Mouse (Mus musculus) adrenal gland, postnatal 25 days (tissue): Measurements from ENCODE around the gene Vamp5. TPM values are rescaled to one million over a fixed set of nuclear protein-coding genes. Genes with fewer than 3 reads are reported as not detected.

Source experiments
- DNase-seq: peaks from one replicate; pipeline ENCODE4 v3.0.0; 2021; ENCODE audit warnings: mixed read lengths
- total RNA-seq: library from RNA; stranded (reverse); gene quantifications from 2 replicates; pipeline ENCODE4 v1.2.3, GENCODE M21; 2021

Vamp5 gene
- total RNA-seq, 1 experiment from 2014 or later = 51.8 TPM

GRCm38 (mm10) chr6:72389941-72390771 lies 9.9 kb upstream of the Vamp5 start, which contains the start of gene Vamp8:
Gene Vamp8, minus strand, starts transcription at chr6:72390703.
- peak; percentile 87 for DNase-seq

GRCm38 (mm10) chr6:72389471-72389940 lies 9.2 kb upstream of the Vamp5 start:
- DNase-seq = peak; percentile 32

- no peak for DNase-seq
Observed at GRCm38 (mm10) chr6:72388791-72389329, 8.6 kb upstream of the Vamp5 start.

GRCm38 (mm10) chr6:72388266-72388665 lies 8.0 kb upstream of the Vamp5 start:
- DNase-seq = no peak

GRCm38 (mm10) chr6:72387816-72388215 lies 7.5 kb upstream of the Vamp5 start:
- DNase-seq = no peak

GRCm38 (mm10) chr6:72386561-72386960 lies 6.3 kb upstream of the Vamp5 start:
- no peak for DNase-seq

GRCm38 (mm10) chr6:72385258-72385657 lies 5.0 kb upstream of the Vamp5 start:
- no peak for DNase-seq

GRCm38 (mm10) chr6:72383952-72384351 lies 3.7 kb upstream of the Vamp5 start:
- DNase-seq = no peak

- no peak for DNase-seq
Observed at GRCm38 (mm10) chr6:72383142-72383820, 3.0 kb upstream of the Vamp5 start.

- no peak for DNase-seq
Observed at GRCm38 (mm10) chr6:72382494-72382893, 2.2 kb upstream of the Vamp5 start.

GRCm38 (mm10) chr6:72379377-72380130 lies 714 bp downstream of the Vamp5 start:
- no peak for DNase-seq

GRCm38 (mm10) chr6:72378510-72379234 lies 1.6 kb downstream of the Vamp5 start:
- no peak for DNase-seq

- no peak for DNase-seq
Observed at GRCm38 (mm10) chr6:72374820-72375563, 5.3 kb downstream of the Vamp5 start.

- no peak for DNase-seq
Observed at GRCm38 (mm10) chr6:72374206-72374605, 6.1 kb downstream of the Vamp5 start.

GRCm38 (mm10) chr6:72373184-72373583 lies 7.1 kb downstream of the Vamp5 start:
- DNase-seq = no peak

- DNase-seq = no peak
Observed at GRCm38 (mm10) chr6:72371571-72371970, 8.7 kb downstream of the Vamp5 start.

GRCm38 (mm10) chr6:72371147-72371546 lies 9.1 kb downstream of the Vamp5 start:
- no peak for DNase-seq

GRCm38 (mm10) chr6:72370091-72370490 lies 10.2 kb downstream of the Vamp5 start:
- DNase-seq = peak; percentile 70

- no peak for DNase-seq
Observed at GRCm38 (mm10) chr6:72369557-72369956, 10.7 kb downstream of the Vamp5 start.

- DNase-seq = no peak
Observed at GRCm38 (mm10) chr6:72367460-72367974, 12.8 kb downstream of the Vamp5 start.
